Mouse (Mus musculus) heart, postnatal 10 days (tissue): ENCODE data around the gene Ctsj. TPM values are rescaled to one million over a fixed set of nuclear protein-coding genes. Genes with fewer than 3 reads are reported as not detected.
"Not testable (repeated sequence)": the region's sequence is repeated elsewhere in the genome, so short reads cannot be mapped to it uniquely, and the experiment has no call there.

Experiments
- DNase-seq, 2 experiments: peaks; one replicate each; pipeline ENCODE4 v3.0.0; 2021
- intact Hi-C: fragments of 180-260 bp; cut with DNase I; formaldehyde crosslinking; loops from one replicate; pipeline ENCODE4 v1.15.1; 2025
- total RNA-seq, 2 experiments: library from RNA; stranded (reverse); gene quantifications; 2 replicates each; pipeline ENCODE4 v1.2.3; 2021

The Ctsj gene
- not detected for total RNA-seq

DNA sequence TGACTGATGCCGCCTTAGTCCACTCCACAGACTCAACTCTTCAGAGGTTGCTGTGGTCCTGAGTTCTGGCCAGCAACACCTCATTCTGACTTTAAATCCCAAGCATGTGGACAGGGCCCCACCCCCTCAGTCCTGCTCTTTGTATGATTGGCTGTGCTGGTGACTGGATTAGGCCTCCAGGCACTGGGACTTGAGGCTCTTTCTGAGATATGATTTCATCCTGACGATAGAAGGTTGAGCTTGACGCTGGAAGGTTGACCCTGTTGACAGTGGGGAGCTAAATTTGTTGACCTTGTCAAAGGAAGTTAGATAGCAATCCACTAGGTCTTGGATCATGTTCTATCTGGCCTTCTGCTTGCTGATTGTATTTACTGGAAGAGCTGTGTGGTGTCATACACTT is at the start of gene Ctsj:
Ctsj (minus strand) TSS at position 101 of the 400 bp plus-strand sequence.
- DNase-seq, result no peak

DNA sequence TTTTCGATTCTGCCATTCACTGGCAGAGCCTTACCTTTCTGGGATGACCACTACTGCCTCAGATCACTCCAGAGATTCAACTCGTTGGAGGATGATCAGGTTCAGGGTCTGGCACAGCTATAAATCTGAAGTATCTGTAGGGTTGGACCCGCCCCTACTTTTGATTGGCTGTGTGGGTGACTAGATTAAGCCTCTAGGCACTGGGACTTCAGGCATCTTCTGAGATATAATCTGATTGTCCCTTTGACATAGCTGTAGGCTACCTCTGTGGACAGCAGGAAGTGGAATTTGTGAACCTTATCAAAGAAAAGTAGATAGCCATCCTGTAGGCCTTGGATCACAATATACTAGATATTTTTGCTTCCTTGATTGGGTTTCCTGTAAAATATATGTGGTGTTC is 34.8 kb upstream of the Ctsj start, which contains the start of gene Ctsq:
Ctsq (minus strand) TSS at position 101 of the 400 bp plus-strand sequence.
- no peak for DNase-seq
- intact Hi-C loops, result no loop called here

More for the DNA sequence above, at the start of gene Ctsj:
- intact Hi-C loops, result no loop called here

DNA sequence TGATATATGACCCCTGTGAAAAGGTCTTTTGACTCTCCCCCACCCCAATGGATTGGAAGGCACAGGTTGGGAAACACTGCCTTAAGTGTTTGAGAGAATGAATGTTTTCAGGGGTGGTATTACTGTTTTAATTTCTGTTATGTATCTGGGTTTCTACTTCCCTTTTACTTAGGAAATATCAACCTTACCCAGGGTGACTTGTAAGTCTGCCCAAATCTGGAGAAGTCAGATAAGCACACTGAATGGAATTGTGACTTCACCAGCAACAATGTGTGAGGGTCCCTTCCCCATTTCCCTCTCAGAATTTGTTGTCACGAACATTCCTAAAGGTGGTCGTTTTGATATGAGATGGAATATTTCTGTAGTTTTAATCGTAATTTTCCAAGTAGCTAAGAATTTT is 17.0 kb upstream of the Ctsj start:
- DNase-seq, result no peak
- intact Hi-C loops, result no loop called here

DNA sequence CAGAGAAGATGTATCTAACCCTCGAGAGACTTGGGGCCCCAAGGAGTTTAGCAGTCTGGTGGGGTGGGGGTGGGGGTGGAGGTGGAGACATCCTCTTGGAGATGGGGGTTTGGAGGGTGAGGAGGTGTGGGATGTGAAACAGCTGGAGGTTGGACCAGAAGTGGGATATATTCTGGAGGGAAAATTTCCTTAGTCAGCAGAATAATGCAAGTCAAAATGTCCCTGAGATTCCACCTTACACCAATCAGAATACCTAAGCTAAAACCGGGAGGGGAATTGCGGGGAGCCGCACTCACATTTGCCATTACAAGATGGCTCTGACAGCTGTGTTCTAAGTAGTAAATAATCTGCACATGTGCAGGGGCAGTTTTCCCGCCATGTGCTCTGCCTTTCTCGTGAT is 16.1 kb upstream of the Ctsj start:
- intact Hi-C loops, result no loop called here
- DNase-seq, result no peak

DNA sequence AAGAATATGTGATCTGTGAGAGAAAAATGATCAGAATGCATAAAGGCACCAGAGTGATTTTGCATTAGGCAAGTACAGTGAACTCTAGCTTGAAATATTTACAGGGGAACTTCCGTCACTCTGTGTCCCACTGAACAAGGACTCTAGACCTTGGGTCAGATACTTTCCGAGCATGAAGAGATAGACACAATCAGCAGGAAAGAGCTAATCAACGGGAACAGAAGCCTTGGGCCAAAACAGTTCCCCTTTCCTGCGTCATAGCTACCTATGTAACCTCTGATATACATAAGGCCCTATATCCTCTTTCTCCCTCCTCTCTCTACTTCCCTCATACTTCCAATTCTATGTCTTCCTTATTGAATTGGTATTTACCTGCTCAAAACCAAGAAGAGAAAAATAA is 4.4 kb upstream of the Ctsj start:
- DNase-seq, result no peak
- intact Hi-C loops, result no loop called here

DNA sequence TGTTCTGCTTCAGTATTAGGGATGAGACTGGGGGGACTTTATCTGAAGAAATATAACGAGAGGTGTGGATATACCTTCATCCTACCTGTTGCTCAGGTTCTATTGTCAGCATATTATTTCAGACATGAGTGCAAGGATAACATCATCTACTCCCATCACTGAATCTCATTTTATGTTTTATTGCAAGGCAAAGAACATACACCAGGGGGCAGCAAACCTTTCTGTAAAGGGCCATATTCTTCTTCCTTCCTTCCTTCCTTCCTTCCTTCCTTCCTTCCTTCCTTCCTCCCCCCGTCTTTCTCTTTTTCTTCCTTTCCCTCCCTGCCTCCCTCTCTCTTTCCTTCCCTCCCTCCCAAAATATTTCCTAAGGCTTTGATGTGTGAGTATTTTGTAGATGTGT is 8.2 kb downstream of the Ctsj start:
- intact Hi-C loops, result no loop called here
- DNase-seq, result no peak

DNA sequence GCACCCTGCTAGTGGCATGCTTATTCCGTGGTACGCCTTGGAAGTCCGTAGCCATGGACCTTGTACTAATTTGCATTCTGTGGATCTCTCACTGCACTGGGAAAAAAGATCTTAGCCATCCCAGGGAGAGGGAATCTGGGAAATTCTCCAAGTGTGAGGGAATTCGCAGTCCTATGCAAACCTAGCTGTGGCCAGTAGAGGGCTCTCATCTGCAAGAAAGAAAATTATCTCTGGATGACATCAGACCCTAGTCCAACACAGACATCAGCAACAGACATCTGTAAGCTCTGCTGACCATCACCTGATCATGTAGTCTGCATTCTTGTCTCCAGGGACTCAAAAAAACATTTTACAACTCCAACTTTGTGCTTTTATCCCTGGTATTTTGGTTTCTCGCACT is 18.8 kb downstream of the Ctsj start:
- DNase-seq, intact Hi-C loops: not testable (repeated sequence)

DNA sequence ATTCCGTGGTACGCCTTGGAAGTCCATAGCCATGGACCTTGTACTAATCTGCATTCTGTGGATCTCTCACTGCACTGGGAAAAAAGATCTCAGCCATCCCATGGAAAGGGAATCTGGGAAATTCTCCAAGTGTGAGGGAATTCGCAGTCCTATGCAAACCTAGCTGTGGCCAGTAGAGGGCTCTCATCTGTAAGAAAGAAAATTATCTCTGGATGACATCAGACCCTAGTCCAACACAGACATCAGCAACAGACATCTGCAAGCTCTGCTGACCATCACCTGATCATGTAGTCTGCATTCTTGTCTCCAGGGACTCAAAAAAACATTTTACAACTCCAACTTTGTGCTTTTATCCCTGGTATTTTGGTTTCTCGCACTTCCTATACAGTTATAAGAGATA is 33.4 kb downstream of the Ctsj start:
- DNase-seq, intact Hi-C loops: not testable (repeated sequence)

DNA sequence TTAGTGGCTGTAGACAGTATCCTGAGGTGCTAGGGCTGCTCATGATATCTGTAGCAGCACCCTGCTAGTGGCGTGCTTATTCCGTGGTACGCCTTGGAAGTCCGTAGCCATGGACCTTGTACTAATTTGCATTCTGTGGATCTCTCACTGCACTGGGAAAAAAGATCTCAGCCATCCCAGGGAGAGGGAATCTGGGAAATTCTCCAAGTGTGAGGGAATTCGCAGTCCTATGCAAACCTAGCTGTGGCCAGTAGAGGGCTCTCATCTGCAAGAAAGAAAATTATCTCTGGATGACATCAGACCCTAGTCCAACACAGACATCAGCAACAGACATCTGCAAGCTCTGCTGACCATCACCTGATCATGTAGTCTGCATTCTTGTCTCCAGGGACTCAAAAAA is 41.8 kb downstream of the Ctsj start:
- peak in 1 of 2 experiments; percentile 4 for DNase-seq
- intact Hi-C loops, result loop anchor here (5.0 kb wide), 1 partner anchor 137 kb away; no protein-coding TSS in a partner anchor

DNA sequence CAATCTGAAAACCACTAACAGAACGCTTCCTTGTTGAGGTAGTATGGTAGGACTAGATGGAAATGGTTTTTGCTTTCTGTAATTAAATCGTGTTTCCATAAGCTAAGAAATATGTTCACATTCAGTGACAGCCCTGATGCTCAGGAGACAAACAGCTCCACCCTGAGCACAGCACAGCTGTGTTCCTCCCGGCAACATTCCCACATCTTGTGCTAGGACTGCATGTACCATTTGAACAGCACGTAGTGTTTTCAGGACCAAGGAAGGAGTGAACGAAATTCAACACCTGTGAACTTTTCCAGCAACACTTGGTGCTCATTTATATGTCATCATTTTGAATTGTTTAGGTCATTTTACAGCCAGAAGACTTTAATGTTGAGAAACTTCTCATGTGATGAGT is 44.1 kb downstream of the Ctsj start:
- no peak for DNase-seq

More for the DNA sequence above, 44.1 kb downstream of the Ctsj start:
- intact Hi-C loops, result loop anchor here (5.0 kb wide), 1 partner anchor 134 kb away; no protein-coding TSS in a partner anchor

Other genes with a start within 250 kb of the Ctsj start
- not detected for gene BC051665, start 219.6 kb downstream of the Ctsj start, total RNA-seq
- not detected for gene Ctsll3, start 203.1 kb downstream of the Ctsj start, total RNA-seq
- under 1 TPM in 1 of 2 experiments, not detected in 1; 0.86 TPM for gene 4930486L24Rik, start 141.5 kb downstream of the Ctsj start, total RNA-seq
- 1 to 10 TPM; 1.5 to 1.7 TPM for gene Gm49392, start 109.1 kb downstream of the Ctsj start, total RNA-seq
- 10 to 100 TPM in 1 of 2 experiments, 1 to 10 TPM in 1; 9.0 to 10.4 TPM for gene Ctla2b, start 108.5 kb downstream of the Ctsj start, total RNA-seq
- not detected for gene Tpbpb, start 101.1 kb downstream of the Ctsj start, total RNA-seq
- not detected for gene Gm49393, start 70.4 kb downstream of the Ctsj start, total RNA-seq
- 1 to 10 TPM in 1 of 2 experiments, not detected in 1; 2.6 TPM for gene Gm49391, start 69.4 kb downstream of the Ctsj start, total RNA-seq
- 100 to 1,000 TPM in 1 of 2 experiments, 10 to 100 TPM in 1; 79.1 to 128 TPM for gene Ctla2a, start 69.3 kb downstream of the Ctsj start, total RNA-seq
- not detected for gene Tpbpa, start 64.0 kb downstream of the Ctsj start, total RNA-seq
- gene Ctsq, start 34.7 kb upstream of the Ctsj start, total RNA-seq, result not detected
- gene Ctsr, start 158.3 kb upstream of the Ctsj start, total RNA-seq, result not detected
- gene Cts6, start 197.5 kb upstream of the Ctsj start, total RNA-seq, result not detected
- not detected for gene Cts8, start 249.4 kb upstream of the Ctsj start, total RNA-seq